In the genomic region with DNA sequence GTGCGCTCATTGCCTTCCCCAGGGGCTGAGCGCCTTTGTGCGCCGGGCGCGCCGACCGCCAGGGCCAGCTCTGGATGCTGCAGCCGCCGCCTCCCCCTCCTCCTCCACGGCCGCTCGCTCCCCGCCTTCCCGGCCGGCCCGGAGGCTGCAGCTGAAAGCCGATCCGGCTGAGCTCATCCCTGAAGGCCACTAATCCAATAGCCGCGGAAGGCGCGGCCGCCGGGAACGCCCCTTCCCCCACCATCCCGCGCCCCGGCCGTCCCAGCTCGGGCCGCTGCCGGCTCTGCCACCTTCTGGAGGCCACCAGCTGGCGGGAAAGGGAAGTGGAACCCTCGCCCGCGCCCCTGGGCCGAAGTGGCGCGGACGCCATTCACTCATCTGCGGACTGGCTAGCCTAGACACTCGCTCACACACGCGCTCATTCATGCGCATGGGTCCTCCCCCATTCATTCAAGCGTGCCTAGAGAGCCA, we compare ENCODE assay signal across 8 mouse cellular contexts. TPM values are rescaled to one million over a fixed set of nuclear protein-coding genes. Genes with fewer than 3 reads are reported as not detected.
DNase-seq lines count a peak whose midpoint lies in the region; ATAC-seq lines count a peak whose summit lies in the region.

A gene (minus strand): TSS at position 167 of the 471 bp plus-strand sequence.

- intact Hi-C loops in gastrocnemius, postnatal 36 days (cut with DNase I): loop anchor here (2.0 kb wide), 2 partner anchors 58 to 100 kb away; no protein-coding TSS in a partner anchor
- intact Hi-C loops in left cerebral cortex, postnatal 4 days (cut with DNase I): loop anchor here (5.0 kb wide), 3 partner anchors 49 to 96 kb away; no protein-coding TSS in a partner anchor

- peak within 1 kb of the TSS; percentile 67 for H3K4me3 ChIP-seq in intestine, embryonic 14.5 days (ENCODE audit: low read depth, low read length)

- H3K4me1 ChIP-seq in intestine, embryonic 14.5 days (replicated peaks; ENCODE audit: control insufficient read depth, insufficient read depth, low read length): peaks cover 28% of the 10 kb centered on the region

- peak within 1 kb of the TSS; percentile 94 for H3K9ac ChIP-seq in intestine, embryonic 14.5 days (ENCODE audit: low read length)

- H3K4me2 ChIP-seq in intestine, embryonic 14.5 days (ENCODE audit: low read length): peak within 1 kb of the TSS; percentile 69

- H3K36me3 ChIP-seq in intestine, embryonic 14.5 days (ENCODE audit: control insufficient read depth, insufficient read depth, low read length): no peaks in the 10 kb centered on the region

- 0% methylated on average over 42 of the region's 47 CpGs for WGBS in intestine, embryonic 14.5 days

- H3K27me3 ChIP-seq in intestine, embryonic 14.5 days (replicated peaks; ENCODE audit: control insufficient read depth, insufficient read depth, low read length): 0 out of 2 replicates have a peak, but pooled peaks cover 7% of the 10 kb centered on the region

- peak; percentile 68 for DNase-seq in adrenal gland, adult 8-10 months
- peak; percentile 91 for DNase-seq in embryo, embryonic 10 days (ENCODE audit: low spot score)
- DNase-seq in gastrocnemius, postnatal 36 days: peak; percentile 71 to 76
- DNase-seq in intestine, embryonic 14.5 days (ENCODE audit: low spot score): peak; percentile 91
- DNase-seq in left cerebral cortex, postnatal 4 days: peak; percentile 92
- DNase-seq in mesoderm, embryonic 11.5 days (ENCODE audit: low read depth, low spot score): peak; percentile 95
- peak; percentile 22 to 48 for DNase-seq in right cerebral cortex, postnatal 36 days (ENCODE audit: low spot score in 2 of 2)

- H3K9me3 ChIP-seq in intestine, embryonic 14.5 days (ENCODE audit: control insufficient read depth, low read length): no peaks in the 10 kb centered on the region

- ATAC-seq in intestine, embryonic 14.5 days (replicated peaks; ENCODE audit: low FRiP score, low TSS enrichment, low read depth): peak; percentile 92
- ATAC-seq in inflammation-experienced regulatory T-cells, adult 6 months: no peak

- H3K27ac ChIP-seq in intestine, embryonic 14.5 days (ENCODE audit: low read depth): peak within 1 kb of the TSS; percentile 96

RNA-seq across cellular contexts. Expression of the gene that starts here (rescaled TPM):
- total RNA-seq in adrenal gland, adult 8-10 months (2022): under 1 TPM; 0.74 to 0.98 (median 0.85) TPM
- total RNA-seq in gastrocnemius, postnatal 36 days (2021): 1 to 10 TPM; 1.4 to 4.1 TPM
- 28.3 and 33.2 TPM in 2 replicates for polyA plus RNA-seq in intestine, embryonic 14.5 days (2014; fragmentation: Nextera tagmentation; extraction: Ambion mirVana)
- total RNA-seq in left cerebral cortex, postnatal 4 days (2021): 10 to 100 TPM; 20.2 to 20.6 TPM
- polyA plus RNA-seq in inflammation-experienced regulatory T-cells, adult 6 months (2017; shearing (Covaris generic)): under 1 TPM in 1 of 3 experiments, not detected in 2; 0.16 TPM

Comparison
In these comparisons a context has a peak if more than half of its experiments do, and no peak if none do; other contexts are left out.
1. RNA of the gene that starts here (total RNA-seq): 20.2 to 20.6 TPM in left cerebral cortex, postnatal 4 days; 1.4 to 4.1 TPM in gastrocnemius, postnatal 36 days and 0.74 to 0.98 TPM in adrenal gland, adult 8-10 months; every median in the first group is over 4 times any median in the second.
2. RNA of the gene that starts here (polyA plus RNA-seq): 28.3 to 33.2 TPM in intestine, embryonic 14.5 days; 0.16 TPM in inflammation-experienced regulatory T-cells, adult 6 months; every median in the first group is over 10 times any median in the second.
3. Peak in DNase-seq in adrenal gland, adult 8-10 months; RNA of the gene not detected or under 1 TPM.
4. DNase-seq: peak in every context shown above with its lines; median percentile 95 in mesoderm, embryonic 11.5 days; 92 in left cerebral cortex, postnatal 4 days; 91 in embryo, embryonic 10 days; 91 in intestine, embryonic 14.5 days; 74 in gastrocnemius, postnatal 36 days; 68 in adrenal gland, adult 8-10 months; 35 in right cerebral cortex, postnatal 36 days.